Mouse (Mus musculus) stomach, embryonic 14.5 days (tissue): ENCODE data around the gene Fmo4. TPM values are rescaled to one million over a fixed set of nuclear protein-coding genes. Genes with fewer than 3 reads are reported as not detected.

Experiments
- ATAC-seq: fragments of 200-750 bp; cut with Nextera tagmentation; 2 replicates; pipeline ENCODE4 v1.8.0; 2017; ENCODE audit warnings: low read depth, moderate TSS enrichment; ENCODE audit not compliant: insufficient number of reproducible peaks, insufficient read depth, low FRiP score
- H3K27ac ChIP-seq: fragments of 300-500 bp; sonication (generic); 2 replicates; pipeline ENCODE4 v1.5.1; 2014; ENCODE audit warnings: mild to moderate bottlenecking, low read length, moderate library complexity, mixed read lengths
- H3K27me3 ChIP-seq: fragments of 300-500 bp; sonication (generic); 2 replicates; pipeline ENCODE4 v1.6.1; 2014; ENCODE audit warnings: low read length, control low read depth, mixed read lengths; ENCODE audit not compliant: control insufficient read depth, insufficient read depth
- H3K36me3 ChIP-seq: fragments of 300-500 bp; sonication (generic); 2 replicates; pipeline ENCODE4 v1.6.1; 2014; ENCODE audit warnings: mild to moderate bottlenecking, control low read depth, low read length, moderate library complexity, mixed read lengths; ENCODE audit not compliant: control insufficient read depth, insufficient read depth
- H3K4me1 ChIP-seq: fragments of 300-500 bp; sonication (generic); 2 replicates; pipeline ENCODE4 v1.6.1; 2014; ENCODE audit warnings: low read length, control low read depth, mixed read lengths; ENCODE audit not compliant: control insufficient read depth, insufficient read depth
- H3K4me2 ChIP-seq: fragments of 300-500 bp; sonication (generic); replicated peaks from 2 replicates; pipeline ENCODE4 v1.6.1; 2014; ENCODE audit warnings: low read depth, low read length, control low read depth
- H3K4me3 ChIP-seq: fragments of 300-500 bp; sonication (generic); 2 replicates; pipeline ENCODE4 v1.5.1; 2014; ENCODE audit warnings: low read depth, low read length, control low read depth
- H3K9ac ChIP-seq: fragments of 300-500 bp; sonication (generic); replicated peaks from 2 replicates; pipeline ENCODE4 v1.6.1; 2014; ENCODE audit warnings: low read depth, mild to moderate bottlenecking, control low read depth, low read length, moderate library complexity, mixed read lengths
- H3K9me3 ChIP-seq: fragments of 300-500 bp; sonication (generic); 2 replicates; pipeline ENCODE4 v1.6.1; 2016; ENCODE audit warnings: low read depth, low read length, control low read depth; ENCODE audit not compliant: control insufficient read depth
- WGBS: fragments of 180-500 bp; shearing (Covaris S2); extraction: QIAGEN DNeasy Blood & Tissue Kit; methylation state at CpG from one replicate; pipeline ENCODE4 v1.1.7; 2014; 5-methylcytosine and 5-hydroxymethylcytosine counted together
- polyA plus RNA-seq: library from polyadenylated mRNA; unstranded; fragments of >200 nt; fragmentation: Nextera tagmentation; extraction: Ambion mirVana; gene quantifications from 2 replicates; pipeline ENCODE4 v1.2.1, GENCODE M21; 2014

Gene Fmo4
- polyA plus RNA-seq, 1 experiment from 2014 or later = not detected

DNA sequence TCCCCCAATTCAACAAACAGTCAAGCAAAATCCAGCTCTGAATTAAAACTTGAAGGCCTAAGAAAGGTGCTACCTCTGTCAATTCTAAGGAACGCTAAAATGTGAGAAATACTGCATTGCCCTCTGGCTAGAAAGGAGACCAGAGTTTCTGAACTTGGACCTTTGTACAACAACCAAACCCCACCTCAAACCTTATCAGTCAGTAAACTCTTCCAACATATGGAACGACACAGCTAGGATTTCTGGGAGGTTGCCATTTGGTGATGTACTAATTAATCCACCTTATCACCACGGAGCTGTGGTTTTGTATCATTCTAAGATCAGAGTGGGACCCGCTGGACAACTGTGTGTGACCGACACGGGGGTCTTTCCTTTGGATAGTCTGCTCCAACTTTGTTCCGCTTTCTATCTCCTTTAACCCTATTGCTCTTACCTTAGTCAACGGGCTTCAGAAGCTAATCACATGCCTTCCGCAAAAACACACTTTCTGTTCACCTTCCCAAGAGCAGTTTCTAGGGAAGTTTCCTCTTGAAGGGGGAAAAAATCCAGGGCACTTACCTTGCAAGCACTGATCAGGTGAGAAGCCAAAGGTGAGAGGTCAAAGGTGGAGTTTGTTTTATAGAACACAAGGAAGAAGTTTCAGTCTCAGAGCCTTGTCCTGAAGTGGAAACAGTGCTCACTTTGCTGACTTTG lies 483 bp downstream of the Fmo4 start:
- no peak for ATAC-seq
- Histone ChIP-seq H3K4me1 (no peaks in the 10 kb centered on the region), H3K27me3 (no peaks in the 10 kb centered on the region), H3K27ac (no peak overlapping the region), H3K4me3 (no peak overlapping the region), H3K36me3 (no peaks in the 10 kb centered on the region), H3K9ac (no peak overlapping the region), H3K9me3 (no peaks in the 10 kb centered on the region), H3K4me2 (no peak overlapping the region)
- 88% methylated on average over 9 of the region's 9 CpGs for WGBS

GRCm38 (mm10) chr1:162808541-162808940 lies 5.2 kb downstream of the Fmo4 start:
- H3K27ac ChIP-seq = no peak overlapping the region
- H3K9ac ChIP-seq = no peak overlapping the region
- no peaks in the 10 kb centered on the region for H3K36me3 ChIP-seq
- no peaks in the 10 kb centered on the region for H3K27me3 ChIP-seq
- H3K4me2 ChIP-seq = no peak overlapping the region
- no peaks in the 10 kb centered on the region for H3K4me1 ChIP-seq
- no peak for ATAC-seq
- H3K9me3 ChIP-seq = no peaks in the 10 kb centered on the region
- WGBS = 87% methylated on average over 3 of the region's 3 CpGs
- no peak overlapping the region for H3K4me3 ChIP-seq

GRCm38 (mm10) chr1:162807441-162807840 lies 6.3 kb downstream of the Fmo4 start:
- ATAC-seq = no peak

GRCm38 (mm10) chr1:162805011-162805410 lies 8.8 kb downstream of the Fmo4 start:
- ATAC-seq = no peak
- 56% methylated on average over 5 of the region's 5 CpGs for whole genome bisulfite sequencing
- H3K9ac ChIP-seq = no peak overlapping the region
- H3K9me3 ChIP-seq = no peaks in the 10 kb centered on the region
- no peaks in the 10 kb centered on the region for H3K4me1 ChIP-seq
- H3K36me3 ChIP-seq = no peaks in the 10 kb centered on the region
- H3K27ac ChIP-seq = no peak overlapping the region
- H3K27me3 ChIP-seq = no peaks in the 10 kb centered on the region
- no peak overlapping the region for H3K4me3 ChIP-seq
- no peak overlapping the region for H3K4me2 ChIP-seq

More at GRCm38 (mm10) chr1:162807441-162807840, 6.3 kb downstream of the Fmo4 start:
- Histone ChIP-seq H3K36me3 (no peaks in the 10 kb centered on the region), H3K27ac (no peak overlapping the region), H3K27me3 (no peaks in the 10 kb centered on the region), H3K4me3 (no peak overlapping the region), H3K9ac (no peak overlapping the region), H3K9me3 (no peaks in the 10 kb centered on the region), H3K4me1 (no peaks in the 10 kb centered on the region), H3K4me2 (no peak overlapping the region)
- 84% methylated on average over 5 of the region's 5 CpGs for WGBS

GRCm38 (mm10) chr1:162796441-162796840 lies 17.3 kb downstream of the Fmo4 start:
- ATAC-seq = no peak
- H3K4me3 ChIP-seq = no peak overlapping the region

DNA sequence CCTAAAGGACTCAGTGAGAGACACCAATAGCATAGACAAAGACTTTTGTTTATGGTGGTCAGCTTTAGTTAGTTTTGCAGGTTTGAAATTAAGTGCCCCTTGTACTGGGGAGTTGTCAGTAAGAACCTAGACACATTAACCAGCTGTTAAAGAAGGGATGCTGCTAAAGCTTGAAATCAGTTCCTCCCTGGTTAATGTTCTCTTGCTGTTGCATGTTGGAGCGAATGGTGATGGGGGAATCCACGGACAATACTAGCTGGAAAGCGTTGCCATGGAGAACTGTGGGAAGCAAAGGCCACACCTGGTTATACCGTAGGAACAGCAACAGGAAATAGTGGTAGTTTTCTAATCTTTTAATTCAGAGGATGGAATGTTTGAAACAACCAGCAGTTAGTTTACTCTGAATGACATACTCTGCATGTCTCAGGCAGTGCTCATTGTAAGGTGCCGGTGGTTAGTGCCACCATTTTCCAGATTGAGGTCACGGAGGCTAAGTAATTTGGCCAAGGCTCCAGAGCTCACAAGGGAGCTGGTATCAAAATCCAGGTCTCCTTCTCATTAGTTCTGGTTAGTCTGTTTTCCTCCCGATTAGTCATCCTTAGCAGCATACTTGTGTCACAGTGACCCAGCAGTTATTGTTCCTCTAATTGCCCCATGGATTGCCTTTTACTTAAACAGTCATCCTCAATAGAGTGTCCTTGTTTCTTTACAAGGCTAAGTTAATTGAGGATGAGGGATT lies 21.3 kb downstream of the Fmo4 start:
- Histone ChIP-seq H3K27ac (no peak overlapping the region), H3K9me3 (no peaks in the 10 kb centered on the region), H3K4me3 (no peak overlapping the region), H3K4me1 (no peaks in the 10 kb centered on the region), H3K27me3 (no peaks in the 10 kb centered on the region), H3K9ac (no peak overlapping the region), H3K4me2 (no peak overlapping the region), H3K36me3 (no peaks in the 10 kb centered on the region)
- WGBS = 51% methylated on average over 7 of the region's 7 CpGs
- no peak for ATAC-seq

More at GRCm38 (mm10) chr1:162796441-162796840, 17.3 kb downstream of the Fmo4 start:
- Histone ChIP-seq H3K36me3 (no peaks in the 10 kb centered on the region), H3K27ac (no peak overlapping the region), H3K4me1 (no peaks in the 10 kb centered on the region), H3K9ac (no peak overlapping the region), H3K4me2 (no peak overlapping the region), H3K27me3 (no peaks in the 10 kb centered on the region), H3K9me3 (no peaks in the 10 kb centered on the region)

GRCm38 (mm10) chr1:162785222-162785621 lies 28.6 kb downstream of the Fmo4 start:
- no peak for ATAC-seq
- Histone ChIP-seq H3K4me2 (no peak overlapping the region), H3K9me3 (no peaks in the 10 kb centered on the region), H3K27me3 (no peaks in the 10 kb centered on the region), H3K36me3 (no peaks in the 10 kb centered on the region), H3K4me1 (no peaks in the 10 kb centered on the region), H3K27ac (no peak overlapping the region), H3K4me3 (no peak overlapping the region), H3K9ac (no peak overlapping the region)
- WGBS = 85% methylated on average over 4 of the region's 4 CpGs

DNA sequence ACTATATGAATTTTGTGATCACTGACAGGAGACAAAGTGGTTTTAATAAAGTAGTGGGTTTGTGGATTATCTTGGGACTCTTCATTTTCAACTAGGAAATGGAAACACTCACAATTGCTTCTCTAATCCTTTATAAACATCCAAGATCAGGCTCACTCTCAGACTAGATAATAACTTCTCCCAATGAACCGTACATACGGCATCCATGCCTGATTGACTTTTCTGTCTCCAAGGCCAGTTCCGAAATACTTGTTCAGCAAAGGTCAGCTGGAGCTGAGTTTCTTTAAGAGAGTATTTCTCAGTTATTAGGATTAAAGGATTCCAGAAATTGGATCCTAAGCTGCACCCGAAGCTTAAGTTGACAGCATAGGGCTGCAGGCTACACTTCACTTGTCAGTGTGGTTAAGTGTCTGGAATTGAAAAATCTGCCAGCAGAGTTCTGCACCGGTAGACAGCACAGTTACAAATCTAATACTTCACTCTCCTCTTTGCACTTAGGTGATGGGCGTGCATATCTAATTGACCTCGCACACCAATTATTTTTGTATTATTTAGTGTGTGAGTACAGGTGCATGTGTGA lies 30.0 kb downstream of the Fmo4 start:
- Histone ChIP-seq H3K36me3 (no peaks in the 10 kb centered on the region), H3K9me3 (no peaks in the 10 kb centered on the region), H3K4me2 (no peak overlapping the region), H3K27me3 (no peaks in the 10 kb centered on the region), H3K4me1 (no peaks in the 10 kb centered on the region), H3K9ac (no peak overlapping the region), H3K27ac (no peak overlapping the region), H3K4me3 (no peak overlapping the region)
- ATAC-seq = no peak
- 77% methylated on average over 7 of the region's 7 CpGs for WGBS
